Mouse (Mus musculus) MEL (cell line): ENCODE results near the gene Col2a1. TPM values are rescaled to one million over a fixed set of nuclear protein-coding genes. Genes with fewer than 3 reads are reported as not detected.
A peak's percentile ranks its signal among the peaks of the same experiment; 100 is the strongest.

ENCODE experiments used
- DNase-seq: peaks from one replicate; pipeline ENCODE4 v3.0.0; 2011; ENCODE audit warnings: low read depth, low spot score
- H3K27ac ChIP-seq: 2 replicates; pipeline ENCODE4 v1.5.1; 2012; ENCODE audit warnings: low read depth, mild to moderate bottlenecking, control low read depth, low read length, moderate library complexity; ENCODE audit not compliant: control insufficient read depth
- H3K27me3 ChIP-seq, 2 experiments: fragments of 150-350 bp in 1 of 2; sonication (generic) in 1 of 2; 2 replicates each; pipeline ENCODE4 v1.6.1; 2012; ENCODE audit warnings: low read length in 2 of 2, mild to moderate bottlenecking in 2 of 2, improper control_type of control experiment in 1 of 2, moderate library complexity in 1 of 2; ENCODE audit not compliant: insufficient read depth in 2 of 2, control insufficient read depth in 1 of 2
- H3K36me3 ChIP-seq, 2 experiments: 2 replicates each; pipeline ENCODE4 v1.6.1; 2012 to 2014; ENCODE audit warnings: low read length in 2 of 2, improper control_type of control experiment in 1 of 2, inconsistent platforms in 1 of 2, mild to moderate bottlenecking in 1 of 2; ENCODE audit not compliant: insufficient read depth in 2 of 2, control insufficient read depth in 1 of 2
- H3K4me1 ChIP-seq, 2 experiments: fragments of 150-350 bp in 1 of 2; sonication (generic) in 1 of 2; 2 replicates each; pipeline ENCODE4 v1.6.1; 2012; ENCODE audit warnings: low read length in 2 of 2, improper control_type of control experiment in 1 of 2, mild to moderate bottlenecking in 1 of 2; ENCODE audit not compliant: insufficient read depth in 2 of 2, control insufficient read depth in 1 of 2
- H3K4me3 ChIP-seq, 2 experiments: fragments of 150-350 bp in 1 of 2; sonication (generic) in 1 of 2; 2 replicates each; pipeline ENCODE4 v1.5.1; 2012; ENCODE audit warnings: low read depth in 2 of 2, low read length in 2 of 2, mild to moderate bottlenecking in 2 of 2, moderate library complexity in 2 of 2, control low read depth in 1 of 2, improper control_type of control experiment in 1 of 2; ENCODE audit not compliant: control insufficient read depth in 1 of 2, insufficient read depth in 1 of 2
- H3K79me2 ChIP-seq: 2 replicates; pipeline ENCODE4 v1.6.1; 2012; ENCODE audit warnings: mild to moderate bottlenecking, low read length, moderate library complexity; ENCODE audit not compliant: control insufficient read depth, poor library complexity, insufficient read depth
- H3K9ac ChIP-seq: 2 replicates; pipeline ENCODE4 v1.6.1; 2012; ENCODE audit warnings: low read depth, mild to moderate bottlenecking, control low read depth, low read length, moderate library complexity; ENCODE audit not compliant: control insufficient read depth, poor library complexity, severe bottlenecking
- H3K9me3 ChIP-seq: fragments of 150-350 bp; sonication (generic); replicated peaks from 2 replicates; pipeline ENCODE4 v1.6.1; 2012; ENCODE audit warnings: mild to moderate bottlenecking, low read length, improper control_type of control experiment, moderate library complexity; ENCODE audit not compliant: insufficient read depth
- CHD1 ChIP-seq: IDR thresholded peaks from 2 replicates; pipeline ENCODE4 v1.6.1; 2012; ENCODE audit warnings: low read depth, mild to moderate bottlenecking, inconsistent platforms, low read length, improper control_type of control experiment
- CTCF ChIP-seq, 3 experiments: IDR thresholded peaks in 2 of 3; conservative IDR thresholded peaks in 1 of 3; 2 replicates each; pipeline ENCODE4 v1.5.1; 2011 to 2012; ENCODE audit warnings: low read length in 3 of 3, low read depth in 2 of 3, mild to moderate bottlenecking in 2 of 3, improper control_type of control experiment in 1 of 3, inconsistent platforms in 1 of 3, mixed read lengths in 1 of 3, moderate library complexity in 1 of 3; ENCODE audit not compliant: control insufficient read depth in 1 of 3, insufficient read depth in 1 of 3, poor library complexity in 1 of 3, severe bottlenecking in 1 of 3
- E2F4 ChIP-seq: IDR thresholded peaks from 2 replicates; pipeline ENCODE4 v1.6.1; 2011; ENCODE audit warnings: low read depth, low read length, improper control_type of control experiment, borderline replicate concordance
- ELF1 ChIP-seq: IDR thresholded peaks from 2 replicates; pipeline ENCODE4 v1.6.1; 2014; ENCODE audit warnings: low read depth, mild to moderate bottlenecking, inconsistent platforms, low read length, improper control_type of control experiment, moderate library complexity
- EP300 ChIP-seq, 2 experiments: IDR thresholded peaks; 2 replicates each; pipeline ENCODE4 v1.6.1; 2011; ENCODE audit warnings: improper control_type of control experiment in 2 of 2, low read length in 2 of 2, low read depth in 1 of 2, mild to moderate bottlenecking in 1 of 2
- GABPA ChIP-seq: IDR thresholded peaks from 2 replicates; pipeline ENCODE4 v1.6.1; 2012; ENCODE audit warnings: low read depth, mild to moderate bottlenecking, inconsistent platforms, low read length, improper control_type of control experiment, moderate library complexity
- KAT2A ChIP-seq: conservative IDR thresholded peaks from 2 replicates; pipeline ENCODE4 v1.6.1; 2012; ENCODE audit warnings: low read depth, low read length, improper control_type of control experiment, inconsistent platforms
- MEF2A ChIP-seq: IDR thresholded peaks from 2 replicates; pipeline ENCODE4 v1.6.1; 2014; ENCODE audit warnings: low read depth, mild to moderate bottlenecking, inconsistent platforms, low read length, improper control_type of control experiment; ENCODE audit not compliant: poor library complexity, insufficient replicate concordance, severe bottlenecking; ENCODE audit errors: extremely low read depth
- MYC ChIP-seq: IDR thresholded peaks from 2 replicates; pipeline ENCODE4 v1.6.1; 2011; ENCODE audit warnings: low read depth, mild to moderate bottlenecking, low read length, improper control_type of control experiment, moderate library complexity
- NELFE ChIP-seq: IDR thresholded peaks from 2 replicates; pipeline ENCODE4 v1.6.1; 2011; ENCODE audit warnings: low read depth, low read length, improper control_type of control experiment
- NRF1 ChIP-seq: IDR thresholded peaks from 2 replicates; pipeline ENCODE4 v1.6.1; 2014; ENCODE audit warnings: low read depth, mild to moderate bottlenecking, inconsistent platforms, low read length, improper control_type of control experiment, moderate library complexity; ENCODE audit not compliant: poor library complexity, insufficient read depth, severe bottlenecking
- SIN3A ChIP-seq: IDR thresholded peaks from 2 replicates; pipeline ENCODE4 v1.6.1; 2012; ENCODE audit warnings: low read length, improper control_type of control experiment, inconsistent platforms
- SMC3 ChIP-seq: IDR thresholded peaks from 2 replicates; pipeline ENCODE4 v1.6.1; 2011; ENCODE audit warnings: low read depth, low read length, improper control_type of control experiment
- TAL1 ChIP-seq: IDR thresholded peaks from 2 replicates; pipeline ENCODE4 v1.6.1; 2012; ENCODE audit warnings: mild to moderate bottlenecking, inconsistent platforms, low read length, moderate library complexity, mixed read lengths
- UBTF ChIP-seq: IDR thresholded peaks from 2 replicates; pipeline ENCODE4 v1.6.1; 2012; ENCODE audit warnings: low read depth, mild to moderate bottlenecking, inconsistent platforms, low read length, improper control_type of control experiment, moderate library complexity, borderline replicate concordance; ENCODE audit not compliant: insufficient read depth
- ZKSCAN1 ChIP-seq: IDR thresholded peaks from 2 replicates; pipeline ENCODE4 v1.6.1; 2012; ENCODE audit warnings: low read depth, mild to moderate bottlenecking, inconsistent platforms, low read length, improper control_type of control experiment, moderate library complexity
- polyA plus RNA-seq, 2 experiments: library from polyadenylated mRNA; stranded (reverse) in 1 of 2; unstranded in 1 of 2; fragments of >175 nt in 1 of 2; fragments of >200 nt in 1 of 2; gene quantifications; 2 replicates each; pipeline versions ENCODE4 v1.2.1 to v1.2.4; 2012; ENCODE audit warnings: low replicate concordance in 2 of 2, low read depth in 1 of 2; ENCODE audit not compliant: insufficient read length in 2 of 2, insufficient read depth in 1 of 2, missing spikeins in 1 of 2
- total RNA-seq: library from RNA; depleted of rRNA; stranded (reverse); fragments of 300-350 nt; gene quantifications from 2 replicates; pipeline ENCODE4 v1.2.3, GENCODE M21; 2012

Col2a1 gene
- total and polyA plus RNA-seq, 3 experiments = 0.04 TPM; not detected in 1

DNA sequence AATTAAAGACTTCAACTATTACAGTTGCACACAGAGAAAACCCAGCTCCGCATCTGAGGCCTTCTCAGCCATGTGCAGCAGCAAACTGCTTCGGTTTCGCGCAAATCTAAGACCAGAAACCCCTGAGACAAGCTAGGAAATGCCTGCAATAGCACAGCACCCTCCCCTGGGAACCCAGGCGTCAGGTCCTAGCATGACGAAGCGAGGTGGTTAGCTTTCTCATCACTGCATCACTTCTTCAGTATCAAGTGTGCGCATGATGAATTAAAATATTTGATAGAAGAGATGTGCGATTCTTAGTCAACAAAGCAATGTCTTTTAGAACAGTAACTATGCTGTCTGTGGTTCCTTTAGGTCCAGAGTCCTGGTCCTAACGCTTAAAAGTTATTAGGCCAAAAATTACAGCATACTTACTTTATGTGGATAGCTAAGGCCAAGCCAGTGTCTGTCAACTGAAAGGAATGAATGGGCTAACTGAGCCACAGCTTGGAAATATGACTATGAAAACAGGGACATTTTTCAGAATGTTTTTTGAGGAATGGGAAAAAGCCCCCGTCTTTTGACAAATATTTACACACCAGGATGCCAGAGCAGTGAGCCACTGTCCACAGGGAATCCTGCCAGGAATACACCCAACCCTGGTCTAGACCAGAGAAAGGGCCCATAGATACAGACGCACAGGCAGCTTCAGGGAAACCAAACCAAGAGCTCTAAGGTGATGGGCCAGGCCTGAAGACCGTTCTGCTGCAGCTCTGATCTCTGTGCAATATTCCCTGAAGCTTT, 44.6 kb upstream of the Col2a1 start:
- no peak overlapping the region for H3K9ac ChIP-seq
- H3K4me1 ChIP-seq = peaks cover 5 to 9% of the 10 kb centered on the region in 2 experiments
- no peaks in the 10 kb centered on the region for H3K79me2 ChIP-seq
- H3K27ac ChIP-seq = no peak overlapping the region
- H3K9me3 ChIP-seq = no peaks in the 10 kb centered on the region
- H3K36me3 ChIP-seq = peaks cover 8 to 61% of the 10 kb centered on the region in 2 experiments
- DNase-seq = no peak
- TF ChIP-seq GABPA = no peak
- TF ChIP-seq NELFE = no peak
- no peak for TF ChIP-seq MYC
- TF ChIP-seq SIN3A = no peak
- TF ChIP-seq ZKSCAN1 = no peak
- TF ChIP-seq NRF1 = no peak
- TF ChIP-seq E2F4 = no peak
- TF ChIP-seq TAL1 = no peak
- TF ChIP-seq UBTF = no peak
- no peak for TF ChIP-seq MEF2A
- no peak for TF ChIP-seq EP300 (IDR thresholded peaks at IDR 0.05; ENCODE audit: low read depth in 1 of 2, low read length in 2 of 2)
- no peak overlapping the region for H3K4me3 ChIP-seq
- no peaks in the 10 kb centered on the region for H3K27me3 ChIP-seq

DNA sequence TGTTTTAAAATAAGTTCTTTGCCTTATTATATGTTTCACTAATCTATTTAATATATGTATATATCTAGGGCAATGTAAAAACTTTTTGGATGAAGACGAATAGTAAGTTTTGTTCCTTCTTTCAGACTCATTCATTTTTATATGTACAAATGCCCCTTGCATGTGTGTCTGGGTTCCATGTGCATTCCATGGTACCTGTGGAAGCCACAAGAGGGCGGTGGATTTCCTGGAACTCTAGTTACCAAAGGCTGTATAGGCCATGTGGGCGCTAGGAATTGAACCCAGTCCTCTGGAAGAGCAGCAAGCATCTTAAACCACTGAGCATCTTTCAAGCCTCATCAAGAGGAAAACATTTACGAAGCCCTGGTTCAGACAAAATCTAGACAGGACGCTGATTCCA, 39.9 kb upstream of the Col2a1 start:
- DNase-seq = peak; percentile 34
- Histone ChIP-seq H3K27ac (no peak overlapping the region), H3K79me2 (no peaks in the 10 kb centered on the region)
- TF ChIP-seq CTCF (IDR thresholded peaks at IDR 0.05 in 2 of 3, conservative IDR thresholded peaks at IDR 0.05 in 1 of 3; ENCODE audit: control insufficient read depth in 1 of 3, insufficient read depth in 1 of 3, low read depth in 2 of 3, low read length in 3 of 3, poor library complexity in 1 of 3, severe bottlenecking in 1 of 3) (peak; percentile 33 to 52 (median 47); a peak in 5 of 6 replicates), KAT2A (no peak), ELF1 (no peak), SMC3 (peak; percentile 55), MYC (0 out of 2 replicates have a peak, but pooled peaks have one; percentile 16), GABPA (no peak), CHD1 (no peak)
- TF ChIP-seq, all 39 proteins: peak for 3
- Histone ChIP-seq H3K9me3 (no peaks in the 10 kb centered on the region), H3K4me3 (no peak overlapping the region), H3K27me3 (no peaks in the 10 kb centered on the region), H3K9ac (no peak overlapping the region), H3K4me1 (no peaks in the 10 kb centered on the region), H3K36me3 (peaks cover 0 to 51% of the 10 kb centered on the region in 2 experiments; a peak in 2 of 4 replicates)
